Mouse (Mus musculus): ENCODE measurements around the gene Scgb2b7.
"Not testable (repeated sequence)": the region's sequence is repeated elsewhere in the genome, so short reads cannot be mapped to it uniquely, and the experiment has no call there.

Gene Scgb2b7

GRCm38 (mm10) chr7:31705657-31706056 lies at the start of gene Scgb2b7:
Gene Scgb2b7, minus strand, starts transcription at chr7:31705757.
- DNase-seq = not testable (repeated sequence)

GRCm38 (mm10) chr7:31712365-31712764 lies 6.8 kb upstream of the Scgb2b7 start, which contains the start of gene Scgb1b7:
Gene Scgb1b7, plus strand, starts transcription at chr7:31712665.
- DNase-seq = not testable (repeated sequence)

Data from lung, postnatal 36 days (tissue).